Mouse (Mus musculus) frontal cortex, adult (tissue): ENCODE measurements around the gene Neu3.
"Not testable (repeated sequence)": the region's sequence is repeated elsewhere in the genome, so short reads cannot be mapped to it uniquely, and the experiment has no call there.

Source experiments
- ATAC-seq: cut with Nextera tagmentation; 2 replicates; pipeline ENCODE4 v1.9.2; 2017; ENCODE audit warnings: mild to moderate bottlenecking, moderate library complexity, mixed read lengths; ENCODE audit not compliant: low TSS enrichment

Neu3 gene

DNA sequence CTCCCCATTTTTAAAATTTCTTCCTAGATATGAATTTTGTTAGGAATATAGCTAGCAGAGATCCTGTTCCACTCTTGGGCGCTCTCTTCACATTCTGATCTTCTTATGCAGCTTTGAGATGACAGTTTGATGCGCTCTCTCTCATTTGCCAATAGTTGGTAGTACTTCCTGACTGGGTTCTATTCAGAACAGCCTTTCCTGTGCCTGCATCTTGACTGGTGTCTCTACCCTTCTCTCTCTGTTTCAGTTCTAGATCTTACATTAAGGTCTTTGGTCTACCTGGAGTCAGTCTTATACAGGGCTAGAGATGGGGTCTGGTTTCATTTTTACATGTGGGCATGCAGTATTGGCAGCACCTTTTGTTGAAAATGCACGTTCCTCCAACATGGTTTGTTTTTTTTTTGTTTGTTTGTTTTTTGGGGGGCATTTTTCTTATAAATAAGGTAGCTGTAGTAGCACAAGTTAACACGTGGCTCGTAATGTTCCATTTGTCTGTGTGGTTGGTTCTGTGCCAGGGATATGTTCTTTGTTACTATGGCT is 6.2 kb upstream of the Neu3 start:
- ATAC-seq: no peak

- no peak for ATAC-seq
Observed at GRCm38 (mm10) chr7:99833846-99834222, 5.6 kb upstream of the Neu3 start.

DNA sequence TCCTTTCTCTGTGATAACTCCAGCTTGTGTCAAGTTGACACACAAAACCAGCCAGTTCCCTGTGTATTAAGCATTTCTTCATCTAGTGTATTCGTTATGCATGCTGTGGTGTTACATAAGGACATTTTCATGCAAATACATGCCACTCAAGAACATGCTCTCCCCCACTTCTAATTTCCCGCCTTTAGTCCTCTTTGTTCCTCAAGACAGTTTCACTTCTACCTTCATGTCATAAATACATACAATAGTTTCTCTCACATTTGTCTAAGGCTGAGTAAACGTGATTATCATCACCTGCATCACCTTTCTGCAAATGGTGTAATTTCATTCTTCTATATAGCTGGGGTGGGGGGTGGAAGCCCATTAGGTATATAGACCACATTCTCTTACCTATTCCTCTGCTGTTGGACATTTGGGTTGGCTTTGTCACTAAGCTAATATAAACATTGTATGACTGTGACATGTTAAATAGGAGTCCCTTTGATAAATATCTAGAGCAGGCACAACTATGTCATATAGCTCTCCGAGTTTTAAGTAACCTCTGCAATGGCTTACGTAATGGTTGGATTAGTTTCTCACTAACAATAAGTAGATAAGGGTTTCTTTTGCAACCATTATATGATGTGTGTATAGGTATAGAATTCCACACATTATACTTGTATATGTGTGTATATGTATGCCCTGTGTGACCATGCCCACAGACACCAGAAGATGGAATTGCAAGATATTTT is 5.1 kb upstream of the Neu3 start:
- no peak for ATAC-seq

- ATAC-seq: no peak
Observed at GRCm38 (mm10) chr7:99826096-99826495, 2.1 kb downstream of the Neu3 start.

- ATAC-seq: no peak
Observed at GRCm38 (mm10) chr7:99825511-99825910, 2.7 kb downstream of the Neu3 start.

- ATAC-seq: no peak
Observed at GRCm38 (mm10) chr7:99824649-99825483, 3.4 kb downstream of the Neu3 start.

- no peak for ATAC-seq
Observed at GRCm38 (mm10) chr7:99823045-99823663, 5.1 kb downstream of the Neu3 start.

GRCm38 (mm10) chr7:99822426-99822825 is 5.8 kb downstream of the Neu3 start:
- ATAC-seq: no peak

DNA sequence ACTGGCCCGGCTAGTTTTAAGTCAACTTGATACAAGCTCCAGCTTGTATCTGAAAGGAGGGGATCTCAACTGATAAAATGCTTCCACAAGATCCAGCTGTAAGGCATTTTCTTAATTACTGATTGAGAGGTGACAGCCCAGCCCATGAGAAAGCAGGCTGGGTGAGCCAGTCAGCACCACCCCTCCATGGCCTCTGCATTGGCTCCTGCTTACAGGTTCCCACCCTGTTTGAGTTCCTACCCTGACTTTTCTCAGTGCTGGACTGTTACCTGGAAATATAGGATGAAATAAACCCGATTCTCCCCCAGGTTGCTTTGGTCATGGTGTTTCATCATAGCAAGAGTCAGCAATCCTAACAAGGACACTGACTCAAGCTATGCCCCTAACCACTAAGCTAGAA is 6.3 kb downstream of the Neu3 start:
- no peak for ATAC-seq

DNA sequence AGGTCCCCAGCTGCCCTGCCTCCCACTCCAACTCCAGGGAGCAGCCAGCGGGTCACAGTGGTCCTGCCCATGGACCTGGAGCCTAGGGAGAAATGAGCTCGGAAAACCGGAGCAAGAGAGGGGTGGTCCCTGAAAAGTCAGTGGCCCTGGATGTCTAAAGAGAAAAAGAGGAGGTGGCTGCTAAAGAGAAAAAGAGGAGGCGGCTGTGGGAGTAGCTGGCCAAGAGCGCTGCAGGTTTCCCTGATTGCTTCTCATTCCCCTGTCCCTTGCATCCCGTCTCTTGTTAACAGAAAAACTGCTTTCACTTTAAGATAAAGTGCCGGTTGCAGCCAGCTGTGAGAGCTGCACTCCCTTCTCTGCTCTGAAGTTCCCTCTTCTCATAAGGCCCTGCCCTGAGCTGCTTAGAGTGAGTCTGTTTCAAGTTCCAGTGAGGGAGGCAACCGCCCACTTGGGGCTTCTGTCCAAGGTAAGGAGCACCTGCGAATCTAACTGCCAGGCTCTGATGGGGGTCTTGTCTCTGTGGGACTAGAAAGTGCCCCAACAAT is 10.0 kb downstream of the Neu3 start:
- not testable (repeated sequence) for ATAC-seq

GRCm38 (mm10) chr7:99813394-99813793 is 14.8 kb downstream of the Neu3 start:
- no peak for ATAC-seq

GRCm38 (mm10) chr7:99811661-99812060 is 16.6 kb downstream of the Neu3 start:
- ATAC-seq: no peak

- ATAC-seq: no peak
Observed at GRCm38 (mm10) chr7:99810814-99811213, 17.4 kb downstream of the Neu3 start.

- ATAC-seq: not testable (repeated sequence)
Observed at GRCm38 (mm10) chr7:99807043-99807442, 21.2 kb downstream of the Neu3 start.

DNA sequence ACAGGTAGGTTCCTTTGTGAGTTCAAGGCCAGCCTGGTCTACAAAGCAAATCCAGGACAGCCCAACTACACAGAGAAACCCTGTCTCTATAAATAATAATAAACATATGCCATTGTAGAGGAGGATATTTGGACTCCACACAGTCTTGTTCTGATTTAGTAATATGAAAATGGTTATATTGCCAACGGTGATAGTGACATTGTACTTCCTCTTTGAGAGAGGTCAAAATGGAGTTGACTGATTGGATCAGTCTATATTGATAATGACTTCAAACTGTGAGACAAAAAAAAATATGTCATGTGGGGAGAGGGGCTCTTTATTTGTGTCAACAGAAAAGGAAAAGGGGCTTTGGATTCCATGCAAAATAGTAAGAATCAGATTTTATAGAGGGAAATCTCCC is 22.9 kb downstream of the Neu3 start:
- ATAC-seq: no peak

GRCm38 (mm10) chr7:99804033-99804432 is 24.2 kb downstream of the Neu3 start:
- not testable (repeated sequence) for ATAC-seq

- ATAC-seq: no peak
Observed at GRCm38 (mm10) chr7:99803535-99803934, 24.7 kb downstream of the Neu3 start.

DNA sequence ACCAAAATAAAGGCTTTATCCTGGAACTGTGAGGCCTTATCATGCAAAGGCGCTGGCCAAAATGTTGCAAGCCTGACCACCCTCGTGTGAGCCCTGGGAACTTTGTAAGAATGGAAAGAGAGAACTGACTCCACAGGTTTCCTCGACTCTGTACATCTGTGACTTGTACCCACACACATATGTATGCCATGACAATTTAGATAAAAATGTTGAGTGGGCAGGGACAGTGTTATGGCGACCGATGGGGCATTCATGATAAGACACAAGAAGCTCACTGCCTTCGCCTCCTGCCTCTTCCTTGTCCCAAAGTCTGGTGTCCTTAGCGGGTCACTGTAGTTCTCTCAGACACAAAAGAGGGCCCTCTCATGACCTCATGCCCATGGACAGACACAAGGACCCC is 29.1 kb downstream of the Neu3 start:
- no peak for ATAC-seq

DNA sequence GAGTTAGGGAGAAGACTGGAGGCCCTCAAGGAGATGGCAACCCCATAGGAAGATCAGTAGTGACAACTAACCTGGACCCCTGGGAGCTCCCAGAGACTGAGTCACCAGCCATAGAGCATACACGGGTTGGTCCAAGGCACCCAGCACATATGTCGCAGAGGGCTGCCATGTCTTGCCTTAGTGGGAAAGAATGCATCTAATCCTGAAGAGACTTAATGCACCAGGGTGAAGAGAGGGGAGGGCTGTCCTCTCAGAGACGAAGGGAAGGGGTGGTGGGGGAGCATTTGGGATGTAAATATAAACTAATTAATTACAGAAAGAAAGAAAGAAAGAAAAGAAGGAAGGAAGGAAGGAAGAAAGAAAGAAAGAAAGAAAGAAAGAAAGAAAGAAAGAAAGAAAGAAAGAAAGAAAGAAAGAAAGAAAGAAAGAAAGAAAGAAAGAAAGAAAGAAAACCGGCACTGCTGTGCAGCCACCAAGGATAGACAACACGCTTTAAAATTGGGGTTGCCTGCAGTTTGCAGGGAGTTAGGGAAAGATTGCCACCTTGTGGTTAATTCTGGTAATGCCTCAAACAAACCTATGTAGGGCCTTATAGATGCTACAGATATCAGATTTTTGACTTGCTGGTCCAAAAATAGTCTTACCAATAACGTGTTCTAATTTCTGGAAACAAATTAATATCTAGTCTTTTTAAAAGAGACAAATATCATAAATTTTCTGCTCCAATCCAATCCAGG is 30.1 kb downstream of the Neu3 start:
- ATAC-seq: peak; percentile 62; the same call in 1 of the 2 replicates

DNA sequence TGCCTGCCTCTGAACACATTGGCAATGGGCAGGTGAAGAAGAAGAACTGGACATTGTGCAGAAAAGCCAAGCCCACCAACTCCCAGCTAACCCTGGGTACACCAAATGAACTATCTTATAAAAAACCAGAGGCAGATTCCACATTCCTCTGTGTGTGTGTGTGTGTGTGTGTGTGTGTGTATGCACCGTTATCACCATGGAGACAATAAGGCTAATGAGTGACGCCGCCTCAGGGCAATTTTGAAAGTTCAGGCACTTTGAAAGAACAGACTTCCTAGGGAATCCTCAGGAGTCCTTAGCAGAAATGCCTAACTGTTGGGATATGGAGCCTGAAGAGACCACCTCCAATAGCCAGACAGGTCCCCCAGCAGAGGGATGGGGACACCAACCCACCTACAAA is 31.0 kb downstream of the Neu3 start:
- no peak for ATAC-seq

DNA sequence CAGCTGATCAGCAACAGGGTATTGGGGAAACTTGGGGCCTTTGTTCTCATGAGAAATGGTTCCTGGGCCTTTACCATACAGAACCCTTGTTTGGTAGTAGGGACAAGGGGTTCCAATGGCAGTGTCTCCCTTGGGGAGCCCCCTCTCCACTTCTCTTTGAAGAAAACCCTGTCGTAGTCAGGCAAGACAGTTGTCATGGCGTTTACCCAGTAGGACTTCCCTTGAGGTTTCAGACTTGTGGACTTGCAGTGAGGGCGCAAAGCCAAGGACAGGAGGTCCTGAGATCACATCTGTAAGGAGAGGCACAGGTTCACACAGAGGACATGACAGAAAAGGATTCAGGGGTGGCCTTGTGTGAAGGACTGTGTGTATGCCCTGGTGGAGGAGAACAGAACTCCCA is 31.7 kb downstream of the Neu3 start:
- ATAC-seq: no peak
